Mouse (Mus musculus) myocyte (in vitro differentiated cells): Measurements from ENCODE around the gene Cacnb2.

ENCODE experiments used
- CEBPB ChIP-seq: IDR thresholded peaks from 2 replicates; pipeline ENCODE4 v1.6.1; 2011; ENCODE audit warnings: mild to moderate bottlenecking, moderate library complexity; ENCODE audit not compliant: poor library complexity, insufficient read depth, severe bottlenecking
- MYOD1 ChIP-seq, 3 experiments: IDR thresholded peaks; one replicate each; pipeline ENCODE4 v1.6.1; 2011; ENCODE audit warnings: control low read depth in 2 of 3, low read depth in 2 of 3, mild to moderate bottlenecking in 2 of 3, moderate library complexity in 1 of 3; ENCODE audit not compliant: insufficient read length in 2 of 3, control insufficient read depth in 1 of 3
- POLR2AphosphoS2 ChIP-seq: IDR thresholded peaks from one replicate; pipeline ENCODE4 v1.6.1; 2011; ENCODE audit warnings: low read depth, control low read depth; ENCODE audit not compliant: insufficient read length
- TCF12 ChIP-seq: IDR thresholded peaks from one replicate; pipeline ENCODE4 v1.6.1; 2011; ENCODE audit warnings: mild to moderate bottlenecking, control low read depth; ENCODE audit not compliant: poor library complexity, insufficient read depth, severe bottlenecking
- USF1 ChIP-seq: IDR thresholded peaks from one replicate; pipeline ENCODE4 v1.6.1; 2011; ENCODE audit warnings: low read depth, mild to moderate bottlenecking, control low read depth, moderate library complexity

- no peak for TF ChIP-seq TCF12
- TF ChIP-seq POLR2AphosphoS2: no peak
- TF ChIP-seq USF1: no peak
- no peak for TF ChIP-seq MYOD1 (IDR thresholded peaks at IDR 0.05; ENCODE audit: control insufficient read depth in 1 of 3, insufficient read length in 2 of 3, low read depth in 2 of 3)
- TF ChIP-seq CEBPB: no peak
Observed at GRCm38 (mm10) chr2:14850831-14851230, 247.9 kb downstream of the Cacnb2 start.
